Mouse (Mus musculus): ENCODE data around the gene Atpif1. TPM values are rescaled to one million over a fixed set of nuclear protein-coding genes. Genes with fewer than 3 reads are reported as not detected.

The Atpif1 gene
- total and polyA plus RNA-seq, 3 experiments, result 292 to 397 (median 342) TPM

GRCm38 (mm10) chr4:132491748-132492147, 41.7 kb downstream of the Atpif1 start:
- H3K27me3 ChIP-seq (replicated peaks), result no peaks in the 10 kb centered on the region
- peaks cover 1 to 24% of the 10 kb centered on the region in 2 experiments; a peak in 3 of 4 replicates for H3K4me1 ChIP-seq (ENCODE audit: control insufficient read depth in 1 of 2, insufficient read depth in 2 of 2)

DNA sequence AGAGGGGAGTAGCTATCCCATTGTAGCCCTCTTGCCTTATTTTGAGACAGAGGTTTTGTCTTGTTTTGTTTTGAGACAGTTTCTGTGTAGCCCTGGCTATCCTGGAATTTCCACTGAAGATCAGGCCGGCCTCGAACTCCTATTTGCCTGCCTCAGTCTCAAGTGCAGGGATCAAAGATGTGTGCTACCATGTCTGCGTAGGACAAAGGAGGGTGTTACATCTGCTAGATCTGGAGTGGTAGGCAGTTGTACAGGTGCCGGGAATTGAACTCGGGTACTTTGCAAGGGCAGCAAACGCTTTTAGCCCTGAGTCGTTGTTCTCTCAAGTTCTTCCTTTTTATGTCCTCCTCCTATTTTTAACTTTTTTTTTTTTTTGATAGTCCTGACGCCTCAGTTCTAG, 42.4 kb downstream of the Atpif1 start:
- H3K79me2 ChIP-seq (replicated peaks; ENCODE audit: control insufficient read depth, extremely low read depth, insufficient read depth, poor library complexity, severe bottlenecking), result no peaks in the 10 kb centered on the region
- no peak overlapping the region for H3K27ac ChIP-seq (ENCODE audit: insufficient read depth, low read depth)

More at GRCm38 (mm10) chr4:132491748-132492147, 41.7 kb downstream of the Atpif1 start:
- no peak overlapping the region for H3K9ac ChIP-seq (ENCODE audit: insufficient read depth, low read depth)
- H3K79me2 ChIP-seq (replicated peaks; ENCODE audit: control insufficient read depth, extremely low read depth, insufficient read depth, poor library complexity, severe bottlenecking), result no peaks in the 10 kb centered on the region
- H3K4me3 ChIP-seq (replicated peaks in 1 of 3; ENCODE audit: low read depth in 2 of 3, low read length in 2 of 3, poor library complexity in 1 of 3), result no peak overlapping the region
- no peak overlapping the region for H3K4me2 ChIP-seq (ENCODE audit: insufficient read depth, low read depth, poor library complexity, severe bottlenecking)
- in situ Hi-C loops (cut with MboI; ENCODE audit: low pct_ligation_motif_present, low pct_unique_long_range_greater_than_20kb, low sequenced_read_pairs), result no loop called here
- H3K36me3 ChIP-seq (replicated peaks in 1 of 2; ENCODE audit: control insufficient read depth in 1 of 2, insufficient read depth in 1 of 2, low read length in 1 of 2), result peaks cover 49 to 61% of the 10 kb centered on the region in 2 experiments
- no peak overlapping the region for H3K27ac ChIP-seq (ENCODE audit: insufficient read depth, low read depth)
- DNase-seq (ENCODE audit: extremely low read depth), result no peak
- no peaks in the 10 kb centered on the region for H3K9me3 ChIP-seq (replicated peaks; ENCODE audit: low read length)
- dilution Hi-C loops (cut with MboI; ENCODE audit: extremely low pct_ligation_motif_present, extremely low pct_unique_long_range_greater_than_20kb, low sequenced_read_pairs), result no loop called here
- TF ChIP-seq POLR2AphosphoS2 (IDR thresholded peaks at IDR 0.05; ENCODE audit: low read depth, low read length) (0 out of 2 replicates have a peak, but pooled peaks have one; percentile 4), POLR2A (IDR thresholded peaks at IDR 0.05; ENCODE audit: low read depth, low read length) (no peak)

GRCm38 (mm10) chr4:132490273-132491010, 43.0 kb downstream of the Atpif1 start:
- no peak overlapping the region for H3K4me2 ChIP-seq (ENCODE audit: insufficient read depth, low read depth, poor library complexity, severe bottlenecking)
- peaks cover 39 to 48% of the 10 kb centered on the region in 2 experiments for H3K36me3 ChIP-seq (replicated peaks in 1 of 2; ENCODE audit: control insufficient read depth in 1 of 2, insufficient read depth in 1 of 2, low read length in 1 of 2)
- H3K4me1 ChIP-seq (ENCODE audit: control insufficient read depth in 1 of 2, insufficient read depth in 2 of 2), result peaks cover 0 to 13% of the 10 kb centered on the region in 2 experiments; a peak in 2 of 4 replicates
- H3K9me3 ChIP-seq (replicated peaks; ENCODE audit: low read length), result no peaks in the 10 kb centered on the region
- TF ChIP-seq EP300 (IDR thresholded peaks at IDR 0.05; ENCODE audit: low read length) (no peak), ZMIZ1 (IDR thresholded peaks at IDR 0.05; ENCODE audit: low read depth, low read length) (0 out of 2 replicates have a peak, but pooled peaks have one; percentile 5), POLR2AphosphoS2 (IDR thresholded peaks at IDR 0.05; ENCODE audit: low read depth, low read length) (0 out of 2 replicates have a peak, but pooled peaks have one; percentile 41), POLR2A (IDR thresholded peaks at IDR 0.05; ENCODE audit: low read depth, low read length) (0 out of 2 replicates have a peak, but pooled peaks have one; percentile 2)
- dilution Hi-C loops (cut with MboI; ENCODE audit: extremely low pct_ligation_motif_present, extremely low pct_unique_long_range_greater_than_20kb, low sequenced_read_pairs), result no loop called here
- H3K27me3 ChIP-seq (replicated peaks), result no peaks in the 10 kb centered on the region
- DNase-seq (ENCODE audit: extremely low read depth), result no peak
- no peak overlapping the region for H3K4me3 ChIP-seq (replicated peaks in 1 of 3; ENCODE audit: low read depth in 2 of 3, low read length in 2 of 3, poor library complexity in 1 of 3)
- in situ Hi-C loops (cut with MboI; ENCODE audit: low pct_ligation_motif_present, low pct_unique_long_range_greater_than_20kb, low sequenced_read_pairs), result no loop called here
- no peaks in the 10 kb centered on the region for H3K79me2 ChIP-seq (replicated peaks; ENCODE audit: control insufficient read depth, extremely low read depth, insufficient read depth, poor library complexity, severe bottlenecking)
- H3K27ac ChIP-seq (ENCODE audit: insufficient read depth, low read depth), result no peak overlapping the region
- H3K9ac ChIP-seq (ENCODE audit: insufficient read depth, low read depth), result no peak overlapping the region

More for the DNA sequence above, 42.4 kb downstream of the Atpif1 start:
- DNase-seq (ENCODE audit: extremely low read depth), result no peak
- Histone ChIP-seq H3K36me3 (replicated peaks in 1 of 2; ENCODE audit: control insufficient read depth in 1 of 2, insufficient read depth in 1 of 2, low read length in 1 of 2) (peaks cover 43 to 54% of the 10 kb centered on the region in 2 experiments), H3K9ac (ENCODE audit: insufficient read depth, low read depth) (no peak overlapping the region), H3K4me1 (ENCODE audit: control insufficient read depth in 1 of 2, insufficient read depth in 2 of 2) (peaks cover 0 to 18% of the 10 kb centered on the region in 2 experiments; a peak in 2 of 4 replicates), H3K9me3 (replicated peaks; ENCODE audit: low read length) (no peaks in the 10 kb centered on the region), H3K4me2 (ENCODE audit: insufficient read depth, low read depth, poor library complexity, severe bottlenecking) (no peak overlapping the region), H3K27me3 (replicated peaks) (no peaks in the 10 kb centered on the region), H3K4me3 (replicated peaks in 1 of 3; ENCODE audit: low read depth in 2 of 3, low read length in 2 of 3, poor library complexity in 1 of 3) (no peak overlapping the region)
- TF ChIP-seq NELFE (IDR thresholded peaks at IDR 0.05; ENCODE audit: low read depth, low read length) (no peak), POLR2AphosphoS2 (IDR thresholded peaks at IDR 0.05; ENCODE audit: low read depth, low read length) (0 out of 2 replicates have a peak, but pooled peaks have one; percentile 5)
- dilution Hi-C loops (cut with MboI; ENCODE audit: extremely low pct_ligation_motif_present, extremely low pct_unique_long_range_greater_than_20kb, low sequenced_read_pairs) (no loop called here), in situ Hi-C loops (cut with MboI; ENCODE audit: low pct_ligation_motif_present, low pct_unique_long_range_greater_than_20kb, low sequenced_read_pairs) (no loop called here)

Data from CH12.LX (cell line).